In the genomic region with DNA sequence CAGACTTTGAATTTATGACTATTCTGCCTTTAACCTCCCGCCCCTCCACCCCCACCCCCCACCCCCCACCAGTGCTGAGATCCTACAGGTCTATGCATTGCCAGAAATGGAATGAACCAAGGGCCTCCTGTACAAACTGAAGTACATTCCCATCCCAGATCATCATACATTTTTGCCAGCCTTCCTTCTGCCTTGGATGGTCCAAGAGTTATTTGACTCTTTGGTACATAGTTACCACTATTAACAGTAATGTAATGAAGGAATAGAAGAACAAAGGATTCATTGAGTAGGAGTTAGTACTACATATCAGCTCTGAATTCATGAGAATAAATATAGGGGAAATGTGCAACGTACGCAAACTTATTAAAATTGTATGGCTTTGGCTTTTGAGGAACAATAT, we compare ENCODE assay signal across 1 mouse cellular context.
TF ChIP-seq lines count a peak whose summit lies in the region.

No protein-coding gene starts in this region.

TF ChIP-seq in MEL, 35 proteins besides CTCF, POLR2A, EP300 and RAD21:
- TF ChIP-seq MAZ (IDR thresholded peaks at IDR 0.05; ENCODE audit: low read depth, low read length) (no peak), MAFK (IDR thresholded peaks at IDR 0.05; ENCODE audit: borderline replicate concordance, low read depth, low read length) (0 out of 2 replicates have a peak, but pooled peaks have one; percentile 0), CHD1 (IDR thresholded peaks at IDR 0.05; ENCODE audit: low read depth, low read length) (no peak), ZNF384 (IDR thresholded peaks at IDR 0.05; ENCODE audit: low read depth, low read length) (no peak), ETS1 (IDR thresholded peaks at IDR 0.05; ENCODE audit: low read depth, low read length) (0 out of 2 replicates have a peak, but pooled peaks have one; percentile 0), MEF2A (IDR thresholded peaks at IDR 0.05; ENCODE audit: extremely low read depth, insufficient replicate concordance, low read depth, low read length, poor library complexity, severe bottlenecking) (no peak), ZC3H11A (IDR thresholded peaks at IDR 0.05; ENCODE audit: low read depth, low read length) (no peak)
